Mouse (Mus musculus) gastrocnemius, postnatal 4 days (tissue): Measurements from ENCODE around the gene Upp2. TPM values are rescaled to one million over a fixed set of nuclear protein-coding genes. Genes with fewer than 3 reads are reported as not detected.

ENCODE experiments used
- DNase-seq, 2 experiments: peaks; one replicate each; pipeline ENCODE4 v3.0.0; 2021 to 2022; ENCODE audit warnings: low spot score in 2 of 2, mixed read lengths in 2 of 2
- total RNA-seq, 2 experiments: library from RNA; stranded (reverse); gene quantifications; 2 replicates each; pipeline ENCODE4 v1.2.3; 2021

Gene Upp2
- total RNA-seq, 2 experiments from 2014 or later: 2.3 to 3.0 TPM

DNA sequence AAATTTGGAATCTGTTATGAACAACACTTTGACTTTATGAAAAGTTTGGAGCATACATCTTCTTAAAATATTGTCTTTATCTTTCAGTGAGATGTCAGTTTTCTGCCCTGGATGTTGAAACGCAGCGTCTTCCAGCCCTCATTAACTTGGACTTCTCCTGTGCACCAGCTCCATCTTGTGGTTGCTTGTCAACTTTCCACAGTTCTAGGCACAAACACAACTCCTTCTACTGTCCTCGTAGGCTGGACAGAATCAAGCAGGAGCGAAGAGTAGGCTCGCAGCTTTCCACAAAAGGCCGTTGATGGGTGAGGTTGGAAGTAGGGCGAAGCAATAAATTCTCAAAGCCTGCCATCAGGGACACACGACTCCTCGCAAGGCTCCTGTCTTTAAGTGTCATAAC, 100.9 kb downstream of the Upp2 start:
- DNase-seq: peak; percentile 25 to 61

DNA sequence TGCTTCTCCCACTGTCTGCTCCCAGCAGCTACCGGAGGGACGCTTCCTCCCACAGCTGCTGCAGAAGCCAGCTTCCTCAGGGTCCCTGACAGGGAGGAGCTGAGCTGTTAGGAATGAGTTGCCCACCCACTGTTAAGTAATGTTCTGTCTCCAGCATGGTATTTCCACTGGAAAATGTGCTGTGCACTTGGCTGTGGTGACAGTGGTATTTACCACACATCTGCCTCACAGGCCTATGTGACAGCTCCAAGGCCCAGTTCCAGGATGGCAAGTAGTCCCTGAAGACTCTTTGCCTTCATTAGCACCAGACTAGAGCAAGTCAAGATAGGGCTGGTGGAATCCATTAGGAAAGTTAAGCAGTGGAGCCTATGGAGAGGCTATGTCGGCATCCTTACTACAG, 102.0 kb downstream of the Upp2 start:
- DNase-seq: no peak

DNA sequence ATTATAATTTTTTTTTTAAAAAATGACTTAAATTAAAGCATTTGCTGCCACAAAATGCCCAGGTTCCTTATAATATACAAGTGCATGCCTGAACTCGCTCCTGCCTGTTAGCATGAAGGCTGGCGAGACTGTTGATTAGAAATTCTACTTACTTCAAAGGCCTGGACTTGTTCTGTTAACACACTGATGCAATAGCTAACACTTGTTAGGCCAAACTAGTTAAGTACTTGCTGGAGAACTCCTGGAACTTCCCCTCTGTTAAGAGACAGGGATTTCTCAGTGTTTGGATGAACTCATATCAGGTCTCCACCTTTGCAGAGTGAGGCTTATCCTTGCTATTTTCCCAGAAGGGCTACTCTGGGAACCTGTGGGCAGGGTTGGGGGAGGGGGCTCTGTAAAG, 105.4 kb downstream of the Upp2 start:
- DNase-seq: no peak

DNA sequence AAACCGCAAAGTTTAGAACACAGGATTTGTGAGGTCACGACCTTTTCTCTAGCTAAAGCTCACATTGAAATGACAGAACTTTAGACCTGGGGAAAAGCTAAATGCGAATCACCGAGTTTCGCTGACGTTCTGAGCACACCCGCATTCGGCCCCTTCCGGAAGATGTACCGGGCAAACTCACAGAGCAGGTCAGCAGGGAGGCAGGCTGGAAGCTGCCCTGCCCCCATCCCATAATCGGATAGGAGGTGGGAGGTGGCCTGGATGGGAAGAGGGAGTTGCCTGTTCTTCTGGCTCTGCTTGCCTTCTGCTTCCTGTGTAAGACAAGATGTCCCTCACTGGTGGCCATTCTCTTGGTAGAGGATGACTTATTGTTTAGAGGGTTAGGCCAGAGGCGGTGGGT, 112.9 kb downstream of the Upp2 start:
- peak in 1 of 2 experiments; percentile 6 for DNase-seq

DNA sequence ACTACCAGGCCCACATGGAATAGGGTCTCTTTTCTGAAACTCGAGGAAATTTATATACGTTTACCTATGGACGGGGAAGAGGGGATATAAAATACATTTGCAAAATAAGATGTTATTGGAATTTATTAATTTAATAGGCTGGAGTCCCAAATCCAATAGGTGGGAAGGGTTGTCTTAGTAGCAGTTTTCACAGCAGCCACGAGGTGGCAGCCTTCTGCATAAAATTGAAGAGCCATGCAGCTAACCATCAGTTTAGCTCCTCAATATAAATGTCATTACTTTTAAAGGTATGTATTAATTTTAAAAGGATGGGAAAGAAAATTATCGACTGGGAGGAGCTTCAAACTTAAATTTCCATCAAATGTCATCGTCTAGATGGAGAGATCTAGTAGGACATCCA, 113.7 kb downstream of the Upp2 start:
- DNase-seq: peak; percentile 34 to 52

DNA sequence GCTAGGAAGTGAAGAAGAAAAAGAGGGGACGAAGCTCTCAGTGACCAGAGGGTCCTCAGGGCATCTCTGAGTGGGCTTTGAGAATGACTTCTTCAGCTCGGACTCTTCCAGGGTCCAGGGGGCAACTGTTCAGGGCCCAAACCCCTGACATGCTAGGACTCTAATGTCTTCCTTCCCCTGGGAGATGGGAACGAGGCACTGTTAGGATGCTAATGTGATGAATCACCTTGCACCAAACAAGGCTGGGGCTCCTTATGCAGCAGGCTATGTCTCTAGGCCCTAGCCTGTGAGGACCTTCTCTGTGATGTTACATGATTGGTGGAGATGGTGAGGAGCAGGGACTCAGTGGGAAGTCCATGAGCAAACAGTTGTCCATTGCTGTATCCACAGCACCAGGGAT, 114.3 kb downstream of the Upp2 start:
- DNase-seq: peak in 1 of 2 experiments; percentile 3

DNA sequence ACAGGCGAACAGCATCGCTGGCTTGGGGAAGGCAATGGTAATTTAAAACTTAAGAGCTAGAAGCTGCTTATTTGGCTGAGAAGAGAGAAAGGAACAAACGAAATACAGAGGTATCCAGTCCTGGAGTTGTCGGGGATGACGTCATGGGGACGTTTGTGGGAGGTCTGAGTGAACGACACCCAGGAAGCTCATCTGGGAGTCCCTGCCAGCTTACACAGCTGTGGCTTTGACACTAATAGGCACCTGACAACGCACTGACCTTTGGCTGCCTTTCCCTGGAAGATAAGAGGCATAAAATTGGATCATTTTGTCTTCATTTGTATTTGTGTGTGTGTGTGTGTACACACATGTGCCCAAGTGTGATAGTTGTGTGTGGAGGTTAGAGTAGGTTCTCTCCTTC, 130.4 kb downstream of the Upp2 start:
- DNase-seq: no peak

DNA sequence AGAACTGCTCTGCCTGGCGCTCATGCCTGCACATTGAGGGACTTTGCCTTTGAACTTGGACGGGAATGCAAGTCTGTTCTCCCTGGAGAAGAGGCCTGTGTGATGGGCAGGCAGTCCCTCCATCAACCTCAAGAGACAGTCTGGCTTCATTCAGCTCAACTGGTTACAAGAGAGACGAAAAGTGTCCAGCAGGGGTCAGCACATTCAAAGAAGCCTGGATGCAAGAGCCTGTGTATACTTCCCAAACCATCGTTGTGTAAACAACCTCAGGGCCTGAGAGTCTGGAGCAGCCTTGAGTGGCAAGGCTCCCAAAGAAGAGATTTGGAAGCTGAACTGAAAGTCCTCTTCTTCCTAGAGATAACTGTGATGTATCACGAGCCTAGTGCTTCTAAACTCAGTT, 132.8 kb downstream of the Upp2 start:
- peak in 1 of 2 experiments; percentile 73 for DNase-seq

DNA sequence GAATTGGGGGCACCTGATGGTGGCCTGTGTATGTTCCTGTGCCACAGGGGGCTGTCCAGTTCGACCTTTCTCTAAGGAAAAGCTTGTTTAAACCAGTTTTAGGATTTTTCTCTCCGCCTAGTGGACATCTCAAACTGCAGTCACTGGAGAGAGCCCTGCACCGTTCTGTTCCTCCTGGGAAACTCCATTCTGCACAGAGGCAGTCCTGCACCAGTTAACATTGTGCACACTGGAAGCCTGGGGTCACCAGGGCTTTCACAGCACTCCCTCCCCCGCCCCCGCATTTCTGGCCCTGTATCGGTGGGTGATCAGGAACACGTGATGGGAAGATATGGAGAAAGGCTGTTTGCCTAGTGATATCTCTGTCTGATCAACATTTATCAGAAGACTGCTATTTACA, 133.3 kb downstream of the Upp2 start:
- no peak for DNase-seq

DNA sequence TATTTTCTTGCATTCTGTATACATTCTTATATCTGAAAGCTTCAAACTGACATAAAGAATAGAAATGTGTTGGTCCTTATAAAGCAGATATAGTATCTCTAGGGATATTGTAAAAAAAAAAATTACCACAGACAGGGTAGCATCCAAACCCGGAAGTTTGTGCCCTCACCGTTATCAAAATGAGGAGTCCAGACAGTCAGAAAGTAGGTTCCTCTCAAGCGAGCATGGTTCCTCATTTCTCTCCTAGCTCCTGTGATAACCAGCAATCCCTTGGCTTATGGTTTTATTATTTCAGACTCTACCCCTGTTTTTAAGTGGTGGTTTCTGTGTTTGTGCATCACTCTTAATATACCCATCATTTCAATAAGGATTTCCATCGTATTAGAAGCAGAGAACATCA, 134.5 kb downstream of the Upp2 start:
- DNase-seq: no peak

DNA sequence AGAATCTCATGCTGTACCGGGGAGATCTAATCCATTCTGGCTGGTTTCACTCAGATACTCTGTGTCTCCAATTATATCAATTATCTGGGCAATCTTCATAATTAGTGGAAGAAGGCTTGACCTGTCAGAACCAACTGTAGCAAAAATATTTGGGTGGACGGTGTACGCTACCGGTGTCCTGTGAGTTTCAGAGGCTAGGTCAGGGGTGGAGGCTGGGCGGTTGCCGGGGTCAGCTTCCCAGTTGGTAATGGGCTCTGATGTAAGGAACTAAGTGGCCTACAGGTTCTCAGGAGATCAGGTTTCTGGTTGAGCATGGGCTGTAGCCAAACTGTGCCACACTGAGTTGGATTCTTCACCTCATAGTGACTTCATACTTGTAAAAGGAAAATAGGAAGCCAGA, 136.1 kb downstream of the Upp2 start:
- no peak for DNase-seq

DNA sequence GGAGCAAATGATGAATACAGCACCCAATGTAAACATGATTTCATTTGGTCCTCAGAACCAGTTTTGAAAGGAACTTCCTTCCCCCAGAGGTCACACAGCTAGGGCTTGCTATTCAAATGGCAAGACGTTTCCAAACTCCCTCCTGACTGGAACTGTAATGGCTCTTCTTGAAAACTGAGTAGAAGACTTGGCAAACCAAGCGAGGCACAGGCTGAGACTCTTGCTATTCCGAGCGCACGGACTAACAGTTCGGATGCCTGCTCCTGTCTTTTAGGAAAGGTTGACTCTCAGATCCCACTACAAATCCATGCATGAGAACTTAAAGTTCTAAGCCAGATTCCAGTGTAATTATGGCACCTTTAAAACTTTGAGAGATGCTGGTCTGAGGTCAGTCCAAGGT, 136.5 kb downstream of the Upp2 start:
- DNase-seq: no peak

DNA sequence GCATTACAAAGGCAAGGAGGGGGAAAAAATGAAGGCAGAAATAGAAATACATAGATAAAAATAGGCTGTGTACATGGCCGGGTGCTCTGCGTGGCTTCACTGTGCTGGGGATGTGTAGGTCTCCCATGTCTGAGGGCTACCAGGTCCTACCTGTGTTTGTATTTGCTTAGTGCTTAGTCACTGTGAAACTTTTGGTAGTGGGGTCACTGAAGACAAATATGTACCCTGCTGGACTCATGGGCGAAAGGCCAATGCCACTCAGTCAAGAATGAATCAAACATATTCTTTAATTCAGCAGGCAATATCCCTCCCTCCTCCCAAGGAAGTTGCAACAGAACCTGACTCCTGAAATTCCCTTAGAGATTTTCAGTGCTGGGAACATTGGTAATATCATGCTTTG, 137.5 kb downstream of the Upp2 start:
- DNase-seq: no peak

DNA sequence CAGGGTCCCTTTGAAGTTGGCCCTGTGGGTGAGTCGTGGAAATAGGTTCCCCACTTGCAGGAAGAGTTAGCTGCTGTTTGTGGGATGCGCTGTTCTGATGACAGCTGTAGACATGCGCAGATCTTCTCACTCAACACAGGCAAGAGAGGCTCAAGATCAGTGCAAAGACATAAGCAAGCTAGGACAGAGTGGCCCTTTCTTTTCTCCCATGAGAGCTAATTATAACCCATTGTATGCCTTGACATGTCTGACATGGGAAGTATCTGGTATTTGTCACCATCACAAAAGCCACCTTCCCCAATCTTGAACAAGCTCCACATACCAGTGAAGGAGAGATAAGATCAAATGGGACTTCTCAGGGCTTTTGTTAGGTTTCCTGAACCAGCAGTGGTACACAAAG, 140.6 kb downstream of the Upp2 start:
- DNase-seq: no peak

DNA sequence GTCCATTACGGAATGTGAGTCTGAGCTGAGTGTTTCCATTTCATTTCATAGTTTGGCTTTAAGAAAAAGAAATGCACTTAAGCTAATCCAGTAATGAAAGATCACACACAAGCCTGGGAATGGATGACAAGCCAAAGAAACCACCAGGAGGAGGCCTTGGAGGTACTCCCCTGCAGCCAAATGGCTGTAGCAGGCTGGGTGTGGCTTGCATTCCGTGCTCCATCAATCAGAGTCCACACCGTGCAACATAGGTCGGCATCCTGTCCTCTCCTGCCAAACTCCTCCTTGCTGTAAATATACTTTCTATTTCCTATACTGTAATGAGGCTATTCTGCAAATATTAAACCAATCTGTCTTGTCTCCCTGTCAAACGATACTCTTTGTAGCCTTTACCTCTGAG, 143.1 kb downstream of the Upp2 start:
- no peak for DNase-seq

DNA sequence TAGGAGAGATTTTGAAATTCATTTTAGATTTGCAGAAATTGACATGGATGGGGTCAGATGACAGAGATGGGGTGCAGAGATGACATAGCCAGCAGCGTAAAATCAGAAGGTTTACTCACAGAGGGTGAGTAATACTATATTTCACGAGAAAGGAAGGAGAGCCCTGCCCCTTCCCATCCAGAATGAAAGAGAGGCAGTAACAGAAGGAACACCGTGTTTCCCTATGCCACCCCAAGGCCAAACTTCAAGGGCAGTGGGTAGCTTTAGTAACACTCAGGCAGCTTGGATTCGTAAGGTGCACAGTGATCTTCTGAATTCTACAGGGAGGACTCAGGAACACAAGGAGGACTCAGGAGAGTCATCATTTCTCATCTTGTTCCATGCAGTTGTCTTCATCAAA, 144.0 kb downstream of the Upp2 start:
- DNase-seq: no peak

DNA sequence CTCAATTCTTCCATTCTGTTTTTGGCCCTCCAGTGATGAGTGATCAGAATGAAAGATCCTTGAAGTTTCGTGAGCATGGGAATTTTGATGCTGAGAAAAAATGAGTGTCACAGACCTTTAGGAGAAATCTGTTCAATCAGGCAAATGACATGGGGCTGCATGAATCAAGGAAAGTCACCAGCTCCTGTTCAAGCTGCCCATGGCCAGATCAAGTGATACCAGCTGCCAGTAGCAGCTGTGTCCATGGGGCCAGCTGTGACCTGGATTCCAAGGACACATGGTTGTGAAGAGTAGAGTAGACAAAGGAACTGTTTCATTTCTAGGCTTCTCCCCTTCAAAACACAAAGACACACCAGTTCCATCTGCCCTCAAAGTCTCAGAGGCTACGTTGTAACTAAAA, 144.4 kb downstream of the Upp2 start:
- DNase-seq: peak in 1 of 2 experiments; percentile 26

DNA sequence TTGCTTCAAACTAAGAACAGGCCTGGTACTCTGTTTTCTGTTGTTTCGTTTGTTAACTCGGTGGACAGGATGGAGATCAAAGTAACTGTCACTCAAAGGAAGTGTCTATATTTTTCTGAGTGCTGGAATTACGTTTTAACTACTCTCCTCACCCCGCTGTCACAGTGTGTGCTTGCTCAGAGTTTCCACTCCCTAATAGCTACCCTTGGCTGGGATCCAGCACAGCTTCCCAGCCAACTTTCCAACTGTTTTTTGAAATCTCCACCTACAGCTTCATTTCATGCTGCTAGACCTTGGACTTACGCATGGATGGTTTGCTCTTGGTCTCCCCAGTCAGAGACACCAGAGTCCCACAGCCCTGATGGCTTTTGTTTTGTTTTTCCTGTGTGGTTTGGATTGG, 144.8 kb downstream of the Upp2 start:
- peak; percentile 40 to 72 for DNase-seq

DNA sequence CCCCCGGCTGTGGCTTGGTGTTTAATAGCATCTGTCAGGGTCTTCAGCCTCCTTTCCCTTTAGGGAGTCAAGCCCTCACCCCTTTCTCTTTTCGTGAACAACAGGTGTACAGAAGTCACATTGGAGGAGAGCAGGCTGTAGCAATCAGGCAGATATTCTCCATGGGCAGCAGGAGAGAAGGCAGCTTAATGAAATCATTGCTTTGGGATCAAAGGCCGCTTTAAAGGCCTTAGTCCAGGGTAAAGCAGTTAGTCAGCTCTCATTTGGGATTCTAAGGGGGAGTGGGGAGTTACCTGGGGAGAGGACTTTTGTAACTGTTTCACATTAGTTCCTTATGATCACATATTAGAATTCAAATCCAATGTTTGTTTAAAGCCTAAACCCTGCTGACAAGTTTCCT, 150.8 kb downstream of the Upp2 start:
- no peak for DNase-seq

DNA sequence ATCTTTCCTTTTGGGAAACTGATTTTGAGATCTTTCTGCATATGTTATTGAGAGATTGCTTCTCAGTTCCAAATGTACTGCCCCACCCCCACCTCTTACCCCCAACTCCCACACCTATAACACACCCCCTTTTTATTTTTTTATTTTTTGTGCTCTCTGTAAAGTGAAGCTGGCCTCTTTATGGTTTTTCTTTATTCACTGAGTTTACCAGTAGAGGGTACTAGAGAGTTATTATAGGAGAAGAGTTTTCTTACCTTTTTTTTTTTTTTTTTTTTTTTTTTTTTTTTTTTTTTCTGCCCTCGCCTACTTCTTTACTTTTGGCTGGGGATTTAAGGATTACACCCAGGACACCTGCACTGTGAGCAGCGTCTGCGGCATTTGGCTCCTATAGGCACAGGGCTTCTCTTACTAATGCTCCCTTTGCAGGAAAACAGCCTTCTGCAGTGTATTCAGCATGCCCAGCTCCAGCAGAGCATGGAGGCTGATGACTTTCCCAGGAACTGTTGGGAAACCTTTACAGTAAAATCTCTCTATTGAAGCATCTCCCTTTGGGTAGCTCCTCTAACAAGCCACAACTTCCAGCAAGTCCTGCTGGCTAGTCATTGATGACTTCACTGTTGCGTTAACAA, 170.2 kb downstream of the Upp2 start:
- no peak for DNase-seq

DNA sequence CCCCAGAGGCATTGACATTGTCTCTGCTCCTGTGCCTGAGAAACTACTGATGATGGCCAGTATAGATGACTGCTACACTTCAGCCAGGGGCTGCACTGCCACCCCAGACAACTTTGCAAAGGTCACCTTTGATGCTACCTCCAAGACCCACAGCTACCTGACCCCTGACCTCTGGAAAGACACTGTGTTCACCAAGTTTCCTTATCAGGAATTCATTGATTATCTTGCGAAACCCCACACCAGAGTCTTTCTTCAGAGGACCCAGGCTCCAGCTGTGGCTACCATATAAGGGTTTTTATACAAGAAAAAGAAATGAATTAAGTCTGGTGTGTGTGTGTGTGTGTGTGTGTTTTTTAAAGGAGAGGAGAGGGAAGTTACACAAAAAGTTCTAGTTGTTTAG, 174.1 kb downstream of the Upp2 start:
- no peak for DNase-seq

DNA sequence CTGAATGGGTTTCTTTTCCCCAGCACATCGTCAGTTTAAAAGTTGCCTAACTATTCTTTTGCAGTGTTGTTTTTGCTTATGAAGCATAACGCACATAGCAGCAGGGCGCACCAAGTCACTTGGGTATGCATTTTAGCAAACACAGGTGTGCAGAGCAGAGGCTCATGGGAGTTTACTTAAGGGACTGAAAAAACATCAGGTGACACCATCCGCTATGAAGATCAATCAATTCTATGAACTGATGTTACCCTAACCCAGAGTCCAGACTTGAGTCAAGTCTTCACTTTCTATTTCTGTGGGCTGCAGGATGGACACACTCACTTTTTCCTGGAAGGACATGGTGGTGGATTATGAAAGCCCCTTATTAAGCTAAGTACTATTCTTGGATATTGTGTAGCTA, 174.9 kb downstream of the Upp2 start:
- DNase-seq: no peak

DNA sequence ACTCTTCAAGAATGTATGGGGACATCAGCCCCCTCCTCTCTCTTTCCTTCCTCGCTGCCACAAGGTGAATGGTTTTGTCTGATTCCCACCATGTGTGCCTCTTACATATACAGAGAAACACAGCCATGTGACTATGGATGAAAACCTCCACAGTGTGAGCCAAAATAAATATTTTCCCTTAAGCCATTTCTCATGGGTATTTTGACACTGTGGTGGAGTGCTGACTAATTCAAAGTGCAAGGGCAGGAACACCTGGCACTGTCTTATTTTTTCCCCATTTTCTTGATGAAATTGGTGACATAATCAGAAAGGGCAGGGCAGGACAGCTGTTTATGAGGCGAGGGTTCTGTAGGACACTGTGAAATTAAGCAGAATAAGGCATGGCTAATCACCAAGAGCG, 176.3 kb downstream of the Upp2 start:
- DNase-seq: no peak
